Mouse (Mus musculus): Measurements from ENCODE around the gene Rprd1b. TPM values are rescaled to one million over a fixed set of nuclear protein-coding genes. Genes with fewer than 3 reads are reported as not detected.
A peak's percentile ranks its signal among the peaks of the same experiment; 100 is the strongest.

The Rprd1b gene
- total RNA-seq, 2 experiments from 2014 or later: 37.3 to 39.1 TPM

- intact Hi-C loops (cut with DNase I): no loop called here
- no peak for DNase-seq (ENCODE audit: extremely low spot score in 1 of 2, low spot score in 2 of 2)
Measured at GRCm38 (mm10) chr2:158155101-158155500, 126.8 kb downstream of the Rprd1b start.

GRCm38 (mm10) chr2:158155615-158156014 is 127.3 kb downstream of the Rprd1b start:
- intact Hi-C loops (cut with DNase I): no loop called here
- DNase-seq (ENCODE audit: extremely low spot score in 1 of 2, low spot score in 2 of 2): no peak

- DNase-seq (ENCODE audit: extremely low spot score in 1 of 2, low spot score in 2 of 2): no peak
- intact Hi-C loops (cut with DNase I): no loop called here
Measured at GRCm38 (mm10) chr2:158156487-158156886, 128.2 kb downstream of the Rprd1b start.

- intact Hi-C loops (cut with DNase I): no loop called here
- DNase-seq (ENCODE audit: extremely low spot score in 1 of 2, low spot score in 2 of 2): no peak
Measured at GRCm38 (mm10) chr2:158157654-158158053, 129.4 kb downstream of the Rprd1b start.

- intact Hi-C loops (cut with DNase I): no loop called here
- DNase-seq (ENCODE audit: extremely low spot score in 1 of 2, low spot score in 2 of 2): no peak
Measured at GRCm38 (mm10) chr2:158159376-158160235, 131.3 kb downstream of the Rprd1b start.

- no peak for DNase-seq (ENCODE audit: extremely low spot score in 1 of 2, low spot score in 2 of 2)
- intact Hi-C loops (cut with DNase I): no loop called here
Measured at GRCm38 (mm10) chr2:158161761-158162160, 133.5 kb downstream of the Rprd1b start.

GRCm38 (mm10) chr2:158163034-158163433 is 134.7 kb downstream of the Rprd1b start:
- DNase-seq (ENCODE audit: extremely low spot score in 1 of 2, low spot score in 2 of 2): no peak
- intact Hi-C loops (cut with DNase I): no loop called here

- intact Hi-C loops (cut with DNase I): no loop called here
Measured at GRCm38 (mm10) chr2:158165776-158166175, 137.5 kb downstream of the Rprd1b start.

GRCm38 (mm10) chr2:158166628-158167027 is 138.3 kb downstream of the Rprd1b start:
- intact Hi-C loops (cut with DNase I): no loop called here
- no peak for DNase-seq (ENCODE audit: extremely low spot score in 1 of 2, low spot score in 2 of 2)

More at GRCm38 (mm10) chr2:158165776-158166175, 137.5 kb downstream of the Rprd1b start:
- DNase-seq (ENCODE audit: extremely low spot score in 1 of 2, low spot score in 2 of 2): no peak

GRCm38 (mm10) chr2:158167496-158168205 is 139.4 kb downstream of the Rprd1b start:
- DNase-seq (ENCODE audit: extremely low spot score in 1 of 2, low spot score in 2 of 2): no peak
- intact Hi-C loops (cut with DNase I): no loop called here

- intact Hi-C loops (cut with DNase I): no loop called here
- DNase-seq (ENCODE audit: extremely low spot score in 1 of 2, low spot score in 2 of 2): no peak
Measured at GRCm38 (mm10) chr2:158168741-158169211, 140.5 kb downstream of the Rprd1b start.

GRCm38 (mm10) chr2:158169351-158169750 is 141.1 kb downstream of the Rprd1b start:
- intact Hi-C loops (cut with DNase I): no loop called here
- no peak for DNase-seq (ENCODE audit: extremely low spot score in 1 of 2, low spot score in 2 of 2)

GRCm38 (mm10) chr2:158169771-158170170 is 141.5 kb downstream of the Rprd1b start:
- intact Hi-C loops (cut with DNase I): no loop called here
- no peak for DNase-seq (ENCODE audit: extremely low spot score in 1 of 2, low spot score in 2 of 2)

- intact Hi-C loops (cut with DNase I): no loop called here
Measured at GRCm38 (mm10) chr2:158170394-158170793, 142.1 kb downstream of the Rprd1b start.

GRCm38 (mm10) chr2:158174438-158174837 is 146.1 kb downstream of the Rprd1b start:
- DNase-seq (ENCODE audit: extremely low spot score in 1 of 2, low spot score in 2 of 2): peak in 1 of 2 experiments; percentile 20
- intact Hi-C loops (cut with DNase I): no loop called here

More at GRCm38 (mm10) chr2:158170394-158170793, 142.1 kb downstream of the Rprd1b start:
- no peak for DNase-seq (ENCODE audit: extremely low spot score in 1 of 2, low spot score in 2 of 2)

GRCm38 (mm10) chr2:158174958-158175357 is 146.7 kb downstream of the Rprd1b start:
- DNase-seq (ENCODE audit: extremely low spot score in 1 of 2, low spot score in 2 of 2): peak in 1 of 2 experiments; percentile 19
- intact Hi-C loops (cut with DNase I): no loop called here

GRCm38 (mm10) chr2:158175433-158175832 is 147.1 kb downstream of the Rprd1b start:
- DNase-seq (ENCODE audit: extremely low spot score in 1 of 2, low spot score in 2 of 2): peak in 1 of 2 experiments; percentile 13
- intact Hi-C loops (cut with DNase I): no loop called here

GRCm38 (mm10) chr2:158176763-158177162 is 148.5 kb downstream of the Rprd1b start:
- peak in 1 of 2 experiments; percentile 15 for DNase-seq (ENCODE audit: extremely low spot score in 1 of 2, low spot score in 2 of 2)
- intact Hi-C loops (cut with DNase I): no loop called here

GRCm38 (mm10) chr2:158177574-158177973 is 149.3 kb downstream of the Rprd1b start:
- intact Hi-C loops (cut with DNase I): no loop called here
- no peak for DNase-seq (ENCODE audit: extremely low spot score in 1 of 2, low spot score in 2 of 2)

GRCm38 (mm10) chr2:158178139-158178538 is 149.8 kb downstream of the Rprd1b start:
- intact Hi-C loops (cut with DNase I): no loop called here
- DNase-seq (ENCODE audit: extremely low spot score in 1 of 2, low spot score in 2 of 2): no peak
